Mouse (Mus musculus) right cerebral cortex, postnatal 4 days (tissue): ENCODE data around the gene Ldhd.
A peak's percentile ranks its signal among the peaks of the same experiment; 100 is the strongest.
"Not testable (repeated sequence)": the region's sequence is repeated elsewhere in the genome, so short reads cannot be mapped to it uniquely, and the experiment has no call there.

Experiments used
- DNase-seq: peaks from one replicate; pipeline ENCODE4 v3.0.0-alpha.2; 2022

The Ldhd gene

GRCm38 (mm10) chr8:111630105-111630521 is at the start of gene Ldhd:
TSS of gene Ldhd (minus strand) at chr8:111630374.
- no peak for DNase-seq

- DNase-seq: no peak
These were observed 48.7 kb upstream of the Ldhd start for GRCm38 (mm10) chr8:111678848-111679247.

- peak; percentile 49 for DNase-seq
These were observed 47.9 kb upstream of the Ldhd start for GRCm38 (mm10) chr8:111678111-111678510.

GRCm38 (mm10) chr8:111676237-111676636 is 46.1 kb upstream of the Ldhd start:
- DNase-seq: peak; percentile 14

GRCm38 (mm10) chr8:111666751-111667150 is 36.6 kb upstream of the Ldhd start:
- DNase-seq: no peak

GRCm38 (mm10) chr8:111662473-111662872 is 32.3 kb upstream of the Ldhd start:
- peak; percentile 77 for DNase-seq

GRCm38 (mm10) chr8:111658819-111659423 is 28.7 kb upstream of the Ldhd start:
- no peak for DNase-seq

- DNase-seq: no peak
These were observed 27.2 kb upstream of the Ldhd start for GRCm38 (mm10) chr8:111657312-111657854.

- DNase-seq: no peak
These were observed 23.4 kb upstream of the Ldhd start for GRCm38 (mm10) chr8:111653524-111653923.

GRCm38 (mm10) chr8:111650651-111651050 is 20.5 kb upstream of the Ldhd start:
- no peak for DNase-seq

GRCm38 (mm10) chr8:111648834-111649233 is 18.7 kb upstream of the Ldhd start:
- no peak for DNase-seq

- DNase-seq: no peak
These were observed 15.5 kb upstream of the Ldhd start for GRCm38 (mm10) chr8:111645715-111646114.

GRCm38 (mm10) chr8:111644286-111645051 is 14.3 kb upstream of the Ldhd start:
- DNase-seq: not testable (repeated sequence)

- DNase-seq: peak; percentile 96
These were observed 13.3 kb upstream of the Ldhd start, which contains the start of gene Zfp1 for GRCm38 (mm10) chr8:111643264-111644141. TSS of gene Zfp1 (plus strand) at chr8:111643401.

- no peak for DNase-seq
These were observed 12.7 kb upstream of the Ldhd start for GRCm38 (mm10) chr8:111642939-111643263.

- no peak for DNase-seq
These were observed 12.3 kb upstream of the Ldhd start for GRCm38 (mm10) chr8:111642496-111642895.

GRCm38 (mm10) chr8:111641064-111641463 is 10.9 kb upstream of the Ldhd start:
- no peak for DNase-seq

- DNase-seq: no peak
These were observed 7.9 kb upstream of the Ldhd start for GRCm38 (mm10) chr8:111638086-111638485.

- DNase-seq: no peak
These were observed 2.8 kb upstream of the Ldhd start for GRCm38 (mm10) chr8:111632976-111633375.

GRCm38 (mm10) chr8:111631589-111631988 is 1.4 kb upstream of the Ldhd start:
- no peak for DNase-seq

GRCm38 (mm10) chr8:111628894-111629501 is 1.2 kb downstream of the Ldhd start:
- DNase-seq: no peak

GRCm38 (mm10) chr8:111628401-111628800 is 1.8 kb downstream of the Ldhd start:
- DNase-seq: no peak

- DNase-seq: no peak
These were observed 2.3 kb downstream of the Ldhd start for GRCm38 (mm10) chr8:111627923-111628322.
